Mouse (Mus musculus): Measurements from ENCODE around the gene Trim3.

DNA sequence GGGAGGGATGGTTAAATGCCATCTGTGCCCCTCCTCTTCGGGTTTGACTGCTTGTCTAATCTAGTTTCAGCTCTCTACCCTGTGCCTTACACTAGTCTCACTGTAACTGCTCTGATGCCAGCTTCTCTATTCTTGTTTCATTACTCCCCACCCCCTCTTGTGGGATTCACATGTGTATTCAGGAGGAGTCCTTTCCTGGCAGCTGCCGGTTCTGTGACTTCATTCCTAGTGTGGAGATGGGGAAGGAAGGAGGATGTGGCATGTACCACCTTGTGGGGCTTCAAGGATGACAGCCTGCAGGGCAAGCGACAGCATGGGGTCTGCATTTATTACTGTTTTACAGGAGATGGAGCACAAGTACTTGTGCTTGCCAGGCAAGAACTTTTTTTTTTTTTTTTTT, 8.6 kb upstream of the Trim3 start:
- no peak for TF ChIP-seq POLR2A (IDR thresholded peaks at IDR 0.05; ENCODE audit: insufficient read depth, low read depth, low read length)
- no peak for TF ChIP-seq CTCF (IDR thresholded peaks at IDR 0.05)

All from heart, adult 2 months (tissue).